Mouse (Mus musculus): ENCODE results near the gene Tmed10. TPM values are rescaled to one million over a fixed set of nuclear protein-coding genes. Genes with fewer than 3 reads are reported as not detected.

The Tmed10 gene
- polyA plus RNA-seq, 1 experiment from 2014 or later = 165 TPM

GRCm38 (mm10) chr12:85292906-85293305 lies 81.7 kb downstream of the Tmed10 start:
- no peak overlapping the region for H3K9ac ChIP-seq (ENCODE audit: low read depth, low read length)
- no peak overlapping the region for H3K4me2 ChIP-seq (ENCODE audit: low read depth, low read length)
- no peaks in the 10 kb centered on the region for H3K9me3 ChIP-seq (replicated peaks; ENCODE audit: control insufficient read depth, low read length)
- peaks cover 7% of the 10 kb centered on the region for H3K4me1 ChIP-seq (ENCODE audit: control insufficient read depth, low read depth, low read length)
- peaks cover 7% of the 10 kb centered on the region for H3K27me3 ChIP-seq (ENCODE audit: control insufficient read depth, insufficient read depth, low read depth, low read length)
- H3K27ac ChIP-seq (ENCODE audit: low read length) = no peak overlapping the region
- no peak for ATAC-seq (ENCODE audit: low read depth)
- H3K36me3 ChIP-seq (ENCODE audit: control insufficient read depth, insufficient read depth) = no peaks in the 10 kb centered on the region
- no peak overlapping the region for H3K4me3 ChIP-seq (ENCODE audit: low read depth, low read length)

DNA sequence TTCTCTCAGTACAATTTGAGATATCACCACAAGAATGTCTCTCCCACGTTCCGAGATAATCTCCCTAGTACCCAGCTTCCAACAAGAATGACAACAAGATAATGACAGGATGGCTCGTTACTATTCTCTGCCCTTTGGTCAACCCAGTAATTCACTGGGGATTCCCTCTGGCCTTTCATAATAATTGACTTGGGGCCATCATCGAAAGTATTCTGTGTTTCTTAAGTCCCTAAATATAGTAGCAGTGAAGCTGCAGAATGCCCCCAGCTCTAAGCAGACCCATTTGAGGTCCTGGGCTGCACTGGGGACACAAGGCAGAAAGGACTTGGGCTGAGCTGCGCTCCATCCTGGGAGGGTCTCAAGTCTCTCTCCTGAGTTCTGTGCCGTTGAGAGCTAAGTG lies 82.4 kb downstream of the Tmed10 start:
- no peak for ATAC-seq (ENCODE audit: low read depth)
- H3K27ac ChIP-seq (ENCODE audit: low read length) = no peak overlapping the region
- no peak overlapping the region for H3K4me2 ChIP-seq (ENCODE audit: low read depth, low read length)
- peaks cover 7% of the 10 kb centered on the region for H3K27me3 ChIP-seq (ENCODE audit: control insufficient read depth, insufficient read depth, low read depth, low read length)
- 55% methylated on average over 6 of the region's 6 CpGs for WGBS (ENCODE audit: insufficient replicate concordance)
- H3K9ac ChIP-seq (ENCODE audit: low read depth, low read length) = no peak overlapping the region
- H3K36me3 ChIP-seq (ENCODE audit: control insufficient read depth, insufficient read depth) = no peaks in the 10 kb centered on the region
- H3K9me3 ChIP-seq (replicated peaks; ENCODE audit: control insufficient read depth, low read length) = no peaks in the 10 kb centered on the region
- no peak overlapping the region for H3K4me3 ChIP-seq (ENCODE audit: low read depth, low read length)
- peaks cover 7% of the 10 kb centered on the region for H3K4me1 ChIP-seq (ENCODE audit: control insufficient read depth, low read depth, low read length)

- no peak overlapping the region for H3K27ac ChIP-seq (ENCODE audit: low read length)
- no peaks in the 10 kb centered on the region for H3K36me3 ChIP-seq (ENCODE audit: control insufficient read depth, insufficient read depth)
- peaks cover 7% of the 10 kb centered on the region for H3K27me3 ChIP-seq (ENCODE audit: control insufficient read depth, insufficient read depth, low read depth, low read length)
- no peaks in the 10 kb centered on the region for H3K9me3 ChIP-seq (replicated peaks; ENCODE audit: control insufficient read depth, low read length)
- no peak overlapping the region for H3K9ac ChIP-seq (ENCODE audit: low read depth, low read length)
- no peak overlapping the region for H3K4me3 ChIP-seq (ENCODE audit: low read depth, low read length)
- no peak overlapping the region for H3K4me2 ChIP-seq (ENCODE audit: low read depth, low read length)
- peaks cover 7% of the 10 kb centered on the region for H3K4me1 ChIP-seq (ENCODE audit: control insufficient read depth, low read depth, low read length)
- no peak for ATAC-seq (ENCODE audit: low read depth)
Observed at GRCm38 (mm10) chr12:85291541-85291940, 83.1 kb downstream of the Tmed10 start.

- H3K9ac ChIP-seq (ENCODE audit: low read depth, low read length) = no peak overlapping the region
- peaks cover 7% of the 10 kb centered on the region for H3K27me3 ChIP-seq (ENCODE audit: control insufficient read depth, insufficient read depth, low read depth, low read length)
- no peaks in the 10 kb centered on the region for H3K9me3 ChIP-seq (replicated peaks; ENCODE audit: control insufficient read depth, low read length)
- no peak for ATAC-seq (ENCODE audit: low read depth)
- H3K4me2 ChIP-seq (ENCODE audit: low read depth, low read length) = no peak overlapping the region
- H3K36me3 ChIP-seq (ENCODE audit: control insufficient read depth, insufficient read depth) = no peaks in the 10 kb centered on the region
- WGBS (ENCODE audit: insufficient replicate concordance) = 73% methylated on average over 10 of the region's 10 CpGs
- no peak overlapping the region for H3K27ac ChIP-seq (ENCODE audit: low read length)
- no peak overlapping the region for H3K4me3 ChIP-seq (ENCODE audit: low read depth, low read length)
- H3K4me1 ChIP-seq (ENCODE audit: control insufficient read depth, low read depth, low read length) = peaks cover 7% of the 10 kb centered on the region
Observed at GRCm38 (mm10) chr12:85290633-85291032, 84.0 kb downstream of the Tmed10 start.

Other genes with a start within 250 kb of the Tmed10 start
- gene Rps6kl1, start 223.6 kb downstream of the Tmed10 start, polyA plus RNA-seq (2015; fragmentation: Nextera tagmentation; extraction: Ambion mirVana) = 0.55 and 0.85 TPM in 2 replicates
- 0.55 and 0.57 TPM in 2 replicates for gene Pgf, start 197.1 kb downstream of the Tmed10 start, polyA plus RNA-seq (2015; fragmentation: Nextera tagmentation; extraction: Ambion mirVana)
- 31.7 and 31.8 TPM in 2 replicates for gene Eif2b2, start 155.4 kb downstream of the Tmed10 start, polyA plus RNA-seq (2015; fragmentation: Nextera tagmentation; extraction: Ambion mirVana)
- gene Mlh3, start 104.2 kb downstream of the Tmed10 start, polyA plus RNA-seq (2015; fragmentation: Nextera tagmentation; extraction: Ambion mirVana) = 2.2 and 2.3 TPM in 2 replicates
- gene Acyp1, start 86.4 kb downstream of the Tmed10 start, polyA plus RNA-seq (2015; fragmentation: Nextera tagmentation; extraction: Ambion mirVana) = 43.3 and 48.8 TPM in 2 replicates
- gene Zc2hc1c, start 86.3 kb downstream of the Tmed10 start, polyA plus RNA-seq (2015; fragmentation: Nextera tagmentation; extraction: Ambion mirVana) = 0.08 and 0.13 TPM in 2 replicates
- gene Nek9, start 35.5 kb downstream of the Tmed10 start, polyA plus RNA-seq (2015; fragmentation: Nextera tagmentation; extraction: Ambion mirVana) = 5.4 and 6.9 TPM in 2 replicates
- gene Fos, start 99.0 kb upstream of the Tmed10 start, polyA plus RNA-seq (2015; fragmentation: Nextera tagmentation; extraction: Ambion mirVana) = 1.1 and 1.6 TPM in 2 replicates
- 0.12 TPM in 1 of 2 replicates, not detected in the other for gene Jdp2, start 224.2 kb upstream of the Tmed10 start, polyA plus RNA-seq (2015; fragmentation: Nextera tagmentation; extraction: Ambion mirVana)

All from liver, embryonic 16.5 days (tissue).